Mouse (Mus musculus): ENCODE results near the gene Olfr1012. TPM values are rescaled to one million over a fixed set of nuclear protein-coding genes. Genes with fewer than 3 reads are reported as not detected.

Olfr1012 gene
- total RNA-seq (2012; rRNA removed) (not detected in 2 replicates), total RNA-seq (2014; rRNA removed) (not detected in 2 replicates), polyA plus RNA-seq (2012; ENCODE audit: insufficient read length, low read depth) (not detected in 2 replicates)

GRCm38 (mm10) chr2:85762666-85763065 lies at the start of gene Olfr1012:
Olfr1012 (minus strand) TSS chr2:85762766.
- dilution Hi-C loops (cut with MboI; ENCODE audit: extremely low pct_ligation_motif_present, extremely low pct_unique_long_range_greater_than_20kb, low sequenced_read_pairs) = no loop called here
- DNase-seq (ENCODE audit: extremely low read depth) = no peak

GRCm38 (mm10) chr2:85804501-85804900 lies 41.9 kb upstream of the Olfr1012 start:
- in situ Hi-C loops (cut with MboI; ENCODE audit: low pct_ligation_motif_present, low pct_unique_long_range_greater_than_20kb, low sequenced_read_pairs) (no loop called here), dilution Hi-C loops (cut with MboI; ENCODE audit: extremely low pct_ligation_motif_present, extremely low pct_unique_long_range_greater_than_20kb, low sequenced_read_pairs) (no loop called here)
- no peak for DNase-seq (ENCODE audit: extremely low read depth)
- no peak overlapping the region for H3K9ac ChIP-seq (ENCODE audit: insufficient read depth, low read depth)
- H3K4me1 ChIP-seq (ENCODE audit: control insufficient read depth in 1 of 2, insufficient read depth in 2 of 2) = no peaks in the 10 kb centered on the region
- H3K9me3 ChIP-seq (replicated peaks; ENCODE audit: low read length) = peaks cover 18% of the 10 kb centered on the region
- no peaks in the 10 kb centered on the region for H3K79me2 ChIP-seq (replicated peaks; ENCODE audit: control insufficient read depth, extremely low read depth, insufficient read depth, poor library complexity, severe bottlenecking)
- H3K36me3 ChIP-seq (replicated peaks in 1 of 2; ENCODE audit: control insufficient read depth in 1 of 2, insufficient read depth in 1 of 2, low read length in 1 of 2) = no peaks in the 10 kb centered on the region
- H3K27ac ChIP-seq (ENCODE audit: insufficient read depth, low read depth) = no peak overlapping the region
- TF ChIP-seq IRF4 (IDR thresholded peaks at IDR 0.05; ENCODE audit: low read depth, low read length) (no peak), SMC3 (IDR thresholded peaks at IDR 0.05; ENCODE audit: low read depth, low read length) (no peak), ZKSCAN1 (IDR thresholded peaks at IDR 0.05; ENCODE audit: borderline replicate concordance, low read depth, low read length) (no peak), CHD1 (IDR thresholded peaks at IDR 0.05; ENCODE audit: low read depth, low read length) (no peak), NRF1 (IDR thresholded peaks at IDR 0.05; ENCODE audit: low read depth, low read length) (no peak), JUN (IDR thresholded peaks at IDR 0.05; ENCODE audit: insufficient read depth, low read depth, low read length) (no peak), ZC3H11A (IDR thresholded peaks at IDR 0.05; ENCODE audit: low read depth, low read length) (no peak), JUND (conservative IDR thresholded peaks at IDR 0.05; ENCODE audit: low read depth, low read length) (no peak), MXI1 (IDR thresholded peaks at IDR 0.05; ENCODE audit: low read depth, low read length) (no peak), KAT2A (IDR thresholded peaks at IDR 0.05; ENCODE audit: insufficient replicate concordance, low read length) (no peak), SIN3A (IDR thresholded peaks at IDR 0.05; ENCODE audit: low read length) (no peak), PAX5 (IDR thresholded peaks at IDR 0.05; ENCODE audit: low read length) (no peak), CTCF (conservative IDR thresholded peaks at IDR 0.05 in 1 of 2, IDR thresholded peaks at IDR 0.05 in 1 of 2; ENCODE audit: low read depth in 2 of 2, low read length in 2 of 2) (no peak), TCF12 (IDR thresholded peaks at IDR 0.05; ENCODE audit: low read depth, low read length) (no peak), MAX (IDR thresholded peaks at IDR 0.05; ENCODE audit: low read length) (no peak), USF1 (IDR thresholded peaks at IDR 0.05; ENCODE audit: low read depth, low read length) (no peak), CHD2 (IDR thresholded peaks at IDR 0.05; ENCODE audit: low read length) (no peak)
- H3K27me3 ChIP-seq (replicated peaks) = no peaks in the 10 kb centered on the region
- no peak overlapping the region for H3K4me2 ChIP-seq (ENCODE audit: insufficient read depth, low read depth, poor library complexity, severe bottlenecking)
- no peak overlapping the region for H3K4me3 ChIP-seq (replicated peaks in 1 of 3; ENCODE audit: low read depth in 2 of 3, low read length in 2 of 3, poor library complexity in 1 of 3)

More at GRCm38 (mm10) chr2:85762666-85763065, at the start of gene Olfr1012:
- H3K9me3 ChIP-seq (replicated peaks; ENCODE audit: low read length) = peaks cover 16% of the 10 kb centered on the region
- H3K36me3 ChIP-seq (replicated peaks in 1 of 2; ENCODE audit: control insufficient read depth in 1 of 2, insufficient read depth in 1 of 2, low read length in 1 of 2) = no peaks in the 10 kb centered on the region
- in situ Hi-C loops (cut with MboI; ENCODE audit: low pct_ligation_motif_present, low pct_unique_long_range_greater_than_20kb, low sequenced_read_pairs) = no loop called here
- H3K9ac ChIP-seq (ENCODE audit: insufficient read depth, low read depth) = no peak within 1 kb of the TSS
- TF ChIP-seq MAZ (IDR thresholded peaks at IDR 0.05; ENCODE audit: low read depth, low read length) (no peak), NRF1 (IDR thresholded peaks at IDR 0.05; ENCODE audit: low read depth, low read length) (no peak), USF2 (conservative IDR thresholded peaks at IDR 0.05; ENCODE audit: low read depth, low read length) (no peak), MXI1 (IDR thresholded peaks at IDR 0.05; ENCODE audit: low read depth, low read length) (no peak), JUND (conservative IDR thresholded peaks at IDR 0.05; ENCODE audit: low read depth, low read length) (no peak), POLR2AphosphoS2 (IDR thresholded peaks at IDR 0.05; ENCODE audit: low read depth, low read length) (no peak), SMC3 (IDR thresholded peaks at IDR 0.05; ENCODE audit: low read depth, low read length) (no peak)
- H3K79me2 ChIP-seq (replicated peaks; ENCODE audit: control insufficient read depth, extremely low read depth, insufficient read depth, poor library complexity, severe bottlenecking) = no peaks in the 10 kb centered on the region
- H3K27me3 ChIP-seq (replicated peaks) = no peaks in the 10 kb centered on the region
- no peaks in the 10 kb centered on the region for H3K4me1 ChIP-seq (ENCODE audit: control insufficient read depth in 1 of 2, insufficient read depth in 2 of 2)
- H3K4me2 ChIP-seq (ENCODE audit: insufficient read depth, low read depth, poor library complexity, severe bottlenecking) = no peak within 1 kb of the TSS
- H3K27ac ChIP-seq (ENCODE audit: insufficient read depth, low read depth) = no peak within 1 kb of the TSS
- no peak within 1 kb of the TSS for H3K4me3 ChIP-seq (replicated peaks in 1 of 3; ENCODE audit: low read depth in 2 of 3, low read length in 2 of 3, poor library complexity in 1 of 3)
